Mouse (Mus musculus) midbrain, embryonic 13.5 days (tissue): ENCODE data around the gene Tomm5. TPM values are rescaled to one million over a fixed set of nuclear protein-coding genes. Genes with fewer than 3 reads are reported as not detected.
A peak's percentile ranks its signal among the peaks of the same experiment; 100 is the strongest.
"Not testable (repeated sequence)": the region's sequence is repeated elsewhere in the genome, so short reads cannot be mapped to it uniquely, and the experiment has no call there.

ENCODE experiments used
- ATAC-seq: fragments of 200-750 bp; cut with Nextera tagmentation; 2 replicates; pipeline ENCODE4 v1.8.0; 2017; ENCODE audit warnings: mild to moderate bottlenecking, moderate TSS enrichment, moderate library complexity
- H3K27ac ChIP-seq: fragments of 300-500 bp; sonication (generic); 2 replicates; pipeline ENCODE4 v1.5.1; 2015; ENCODE audit warnings: inconsistent platforms, mild to moderate bottlenecking, moderate library complexity
- H3K27me3 ChIP-seq: fragments of 300-500 bp; sonication (generic); 2 replicates; pipeline ENCODE4 v1.6.1; 2015; ENCODE audit warnings: mild to moderate bottlenecking, inconsistent platforms
- H3K36me3 ChIP-seq: fragments of 300-500 bp; sonication (generic); 2 replicates; pipeline ENCODE4 v1.6.1; 2015; ENCODE audit warnings: mild to moderate bottlenecking, inconsistent platforms
- H3K4me1 ChIP-seq: fragments of 300-500 bp; sonication (generic); replicated peaks from 2 replicates; pipeline ENCODE4 v1.6.1; 2015; ENCODE audit warnings: inconsistent platforms
- H3K4me2 ChIP-seq: fragments of 300-500 bp; sonication (generic); replicated peaks from 2 replicates; pipeline ENCODE4 v1.6.1; 2015; ENCODE audit warnings: moderate library complexity, mild to moderate bottlenecking, inconsistent platforms
- H3K4me3 ChIP-seq: fragments of 300-500 bp; sonication (generic); replicated peaks from 2 replicates; pipeline ENCODE4 v1.5.1; 2015; ENCODE audit warnings: mild to moderate bottlenecking, inconsistent platforms
- H3K9ac ChIP-seq: fragments of 300-500 bp; sonication (generic); replicated peaks from 2 replicates; pipeline ENCODE4 v1.6.1; 2015; ENCODE audit warnings: mild to moderate bottlenecking, inconsistent platforms
- H3K9me3 ChIP-seq: fragments of 300-500 bp; sonication (generic); 2 replicates; pipeline ENCODE4 v1.6.1; 2016; ENCODE audit warnings: mild to moderate bottlenecking, inconsistent platforms
- WGBS: fragments of 180-500 bp; shearing (Covaris S2); methylation state at CpG from one replicate; pipeline ENCODE4 v1.1.7; 2015; 5-methylcytosine and 5-hydroxymethylcytosine counted together
- polyA plus RNA-seq: library from polyadenylated mRNA; unstranded; fragments of >200 nt; fragmentation: Nextera tagmentation; extraction: Ambion mirVana; gene quantifications from 2 replicates; pipeline ENCODE4 v1.2.1, GENCODE M21; 2015

Gene Tomm5
- polyA plus RNA-seq, 1 experiment from 2014 or later, result 154 TPM

GRCm38 (mm10) chr4:45097198-45097872 lies 10.6 kb downstream of the Tomm5 start:
- H3K4me1 ChIP-seq, result no peaks in the 10 kb centered on the region
- 0 out of 2 replicates have a peak, but pooled peaks have one; percentile 20 for ATAC-seq
- no peak overlapping the region for H3K27ac ChIP-seq
- H3K4me3 ChIP-seq, result no peak overlapping the region
- H3K36me3 ChIP-seq, result peaks cover 20% of the 10 kb centered on the region
- H3K4me2 ChIP-seq, result no peak overlapping the region
- no peaks in the 10 kb centered on the region for H3K9me3 ChIP-seq
- H3K9ac ChIP-seq, result no peak overlapping the region
- H3K27me3 ChIP-seq, result no peaks in the 10 kb centered on the region
- 26% methylated on average over 7 of the region's 7 CpGs for WGBS

GRCm38 (mm10) chr4:45084895-45085290 lies 23.0 kb downstream of the Tomm5 start:
- peak overlapping the region; percentile 80; the same call in 1 of the 2 replicates for H3K27ac ChIP-seq
- peaks cover 20% of the 10 kb centered on the region for H3K4me1 ChIP-seq
- peak overlapping the region; percentile 91; the same call in 1 of the 2 replicates for H3K9ac ChIP-seq
- H3K9me3 ChIP-seq, result no peaks in the 10 kb centered on the region
- peak overlapping the region; percentile 93 for H3K4me3 ChIP-seq
- 46% methylated on average over 8 of the region's 8 CpGs for WGBS
- H3K4me2 ChIP-seq, result peak overlapping the region; percentile 71
- H3K27me3 ChIP-seq, result no peaks in the 10 kb centered on the region
- no peaks in the 10 kb centered on the region for H3K36me3 ChIP-seq
- ATAC-seq, result no peak

- H3K9ac ChIP-seq, result peak within 1 kb of the TSS; percentile 91
- peak; percentile 94 for ATAC-seq
- no peaks in the 10 kb centered on the region for H3K27me3 ChIP-seq
- no peaks in the 10 kb centered on the region for H3K9me3 ChIP-seq
- H3K36me3 ChIP-seq, result no peaks in the 10 kb centered on the region
- under 1% methylated on average over 61 of the region's 77 CpGs for WGBS
- peak within 1 kb of the TSS; percentile 80 for H3K27ac ChIP-seq
- H3K4me1 ChIP-seq, result peaks cover 20% of the 10 kb centered on the region
- peak within 1 kb of the TSS; percentile 71 for H3K4me2 ChIP-seq
- peak within 1 kb of the TSS; percentile 93 for H3K4me3 ChIP-seq
Measured at GRCm38 (mm10) chr4:45084021-45084894, 23.7 kb downstream of the Tomm5 start, which contains the start of gene Fbxo10. Gene Fbxo10 (minus strand): TSS chr4:45084604.

- peaks cover 4% of the 10 kb centered on the region; the same call in 1 of the 2 replicates for H3K36me3 ChIP-seq
- peak overlapping the region; percentile 71 for H3K4me2 ChIP-seq
- H3K4me3 ChIP-seq, result peak overlapping the region; percentile 93
- peaks cover 20% of the 10 kb centered on the region for H3K4me1 ChIP-seq
- peak overlapping the region; percentile 91 for H3K9ac ChIP-seq
- no peak for ATAC-seq
- H3K27ac ChIP-seq, result peak overlapping the region; percentile 69; the same call in 1 of the 2 replicates
- H3K9me3 ChIP-seq, result no peaks in the 10 kb centered on the region
- WGBS, result 4% methylated on average over 8 of the region's 8 CpGs
- no peaks in the 10 kb centered on the region for H3K27me3 ChIP-seq
Measured at GRCm38 (mm10) chr4:45083487-45083886, 24.4 kb downstream of the Tomm5 start.

- Histone ChIP-seq H3K27ac (peak overlapping the region; percentile 69), H3K36me3 (peaks cover 5% of the 10 kb centered on the region; the same call in 1 of the 2 replicates), H3K4me2 (peak overlapping the region; percentile 71), H3K4me1 (peaks cover 20% of the 10 kb centered on the region), H3K9ac (peak overlapping the region; percentile 91), H3K9me3 (no peaks in the 10 kb centered on the region), H3K27me3 (no peaks in the 10 kb centered on the region), H3K4me3 (peak overlapping the region; percentile 93)
- ATAC-seq, result no peak
- WGBS, result 66% methylated on average over 9 of the region's 9 CpGs
Measured at GRCm38 (mm10) chr4:45082951-45083350, 25.0 kb downstream of the Tomm5 start.

- peaks cover 20% of the 10 kb centered on the region for H3K4me1 ChIP-seq
- not testable (repeated sequence) for H3K27ac ChIP-seq, H3K4me2 ChIP-seq, H3K9ac ChIP-seq, H3K36me3 ChIP-seq, H3K27me3 ChIP-seq, H3K4me3 ChIP-seq, H3K9me3 ChIP-seq, ATAC-seq
- 82% methylated on average over 4 of the region's 4 CpGs for WGBS
Measured at GRCm38 (mm10) chr4:45081041-45081440, 26.9 kb downstream of the Tomm5 start.

GRCm38 (mm10) chr4:45073544-45073943 lies 34.4 kb downstream of the Tomm5 start:
- WGBS, result 79% methylated on average over 6 of the region's 6 CpGs
- ATAC-seq, result no peak

GRCm38 (mm10) chr4:45072261-45072973 lies 35.5 kb downstream of the Tomm5 start:
- 0 out of 2 replicates have a peak, but pooled peaks cover 5% of the 10 kb centered on the region for H3K36me3 ChIP-seq
- H3K4me2 ChIP-seq, result no peak overlapping the region
- WGBS, result 75% methylated on average over 15 of the region's 15 CpGs
- H3K4me3 ChIP-seq, result no peak overlapping the region
- H3K27me3 ChIP-seq, result no peaks in the 10 kb centered on the region
- H3K9me3 ChIP-seq, result no peaks in the 10 kb centered on the region
- no peak overlapping the region for H3K9ac ChIP-seq
- ATAC-seq, result no peak
- 0 out of 2 replicates have a peak, but pooled peaks cover 13% of the 10 kb centered on the region for H3K4me1 ChIP-seq
- H3K27ac ChIP-seq, result no peak overlapping the region

More at GRCm38 (mm10) chr4:45073544-45073943, 34.4 kb downstream of the Tomm5 start:
- no peak overlapping the region for H3K27ac ChIP-seq
- no peak overlapping the region for H3K4me2 ChIP-seq
- H3K9ac ChIP-seq, result no peak overlapping the region
- H3K36me3 ChIP-seq, result peaks cover 6% of the 10 kb centered on the region; the same call in 1 of the 2 replicates
- H3K4me3 ChIP-seq, result no peak overlapping the region
- H3K27me3 ChIP-seq, result no peaks in the 10 kb centered on the region
- 0 out of 2 replicates have a peak, but pooled peaks cover 13% of the 10 kb centered on the region for H3K4me1 ChIP-seq
- H3K9me3 ChIP-seq, result no peaks in the 10 kb centered on the region

GRCm38 (mm10) chr4:45067742-45068141 lies 40.2 kb downstream of the Tomm5 start:
- 91% methylated on average over 4 of the region's 4 CpGs for WGBS
- Histone ChIP-seq H3K36me3 (no peaks in the 10 kb centered on the region), H3K9me3 (no peaks in the 10 kb centered on the region), H3K4me2 (no peak overlapping the region), H3K4me1 (0 out of 2 replicates have a peak, but pooled peaks cover 13% of the 10 kb centered on the region), H3K27me3 (no peaks in the 10 kb centered on the region), H3K4me3 (no peak overlapping the region), H3K9ac (no peak overlapping the region), H3K27ac (no peak overlapping the region)
- no peak for ATAC-seq

GRCm38 (mm10) chr4:45066036-45066730 lies 41.7 kb downstream of the Tomm5 start:
- Histone ChIP-seq H3K9me3 (no peaks in the 10 kb centered on the region), H3K4me3 (no peak overlapping the region), H3K9ac (no peak overlapping the region), H3K27ac (no peak overlapping the region), H3K4me1 (0 out of 2 replicates have a peak, but pooled peaks cover 8% of the 10 kb centered on the region), H3K4me2 (no peak overlapping the region), H3K27me3 (no peaks in the 10 kb centered on the region), H3K36me3 (peaks cover 11% of the 10 kb centered on the region)
- ATAC-seq, result no peak
- 56% methylated on average over 2 of the region's 2 CpGs for WGBS

- no peak overlapping the region for H3K4me2 ChIP-seq
- no peak overlapping the region for H3K4me3 ChIP-seq
- H3K27me3 ChIP-seq, result no peaks in the 10 kb centered on the region
- no peak for ATAC-seq
- WGBS, result 90% methylated on average over 2 of the region's 2 CpGs
- H3K9me3 ChIP-seq, result no peaks in the 10 kb centered on the region
- H3K36me3 ChIP-seq, result peaks cover 28% of the 10 kb centered on the region
- H3K27ac ChIP-seq, result no peak overlapping the region
- 0 out of 2 replicates have a peak, but pooled peaks cover 5% of the 10 kb centered on the region for H3K4me1 ChIP-seq
- no peak overlapping the region for H3K9ac ChIP-seq
Measured at GRCm38 (mm10) chr4:45064577-45064976, 43.3 kb downstream of the Tomm5 start.
